Mouse (Mus musculus): ENCODE data around the gene Akap6. TPM values are rescaled to one million over a fixed set of nuclear protein-coding genes. Genes with fewer than 3 reads are reported as not detected.

Akap6 gene
- polyA plus RNA-seq (2012; fragmentation: generic; extraction: Trizol), result 6.6 TPM

GRCm38 (mm10) chr12:52699146-52699545, at the start of gene Akap6:
Gene Akap6, plus strand, starts transcription at chr12:52699383.
- H3K36me3 ChIP-seq (ENCODE audit: control insufficient read depth, insufficient read depth), result no peaks in the 10 kb centered on the region
- TF ChIP-seq TCF12 (IDR thresholded peaks at IDR 0.05; ENCODE audit: insufficient read depth, poor library complexity, severe bottlenecking) (no peak), TCF3 (IDR thresholded peaks at IDR 0.05; ENCODE audit: insufficient read length, low read depth) (no peak), MAX (IDR thresholded peaks at IDR 0.05; ENCODE audit: low read depth) (no peak), REST (IDR thresholded peaks at IDR 0.05; ENCODE audit: insufficient read depth, insufficient read length) (no peak), SRF (IDR thresholded peaks at IDR 0.05; ENCODE audit: control insufficient read depth, insufficient read length, low read depth) (no peak), MYOD1 (IDR thresholded peaks at IDR 0.05; ENCODE audit: control insufficient read depth in 1 of 3, insufficient read length in 2 of 3, low read depth in 2 of 3) (no peak), POLR2AphosphoS2 (IDR thresholded peaks at IDR 0.05; ENCODE audit: insufficient read length, low read depth) (no peak), E2F4 (IDR thresholded peaks at IDR 0.05; ENCODE audit: insufficient read depth) (no peak), CEBPB (IDR thresholded peaks at IDR 0.05; ENCODE audit: insufficient read depth, poor library complexity, severe bottlenecking) (no peak), USF1 (IDR thresholded peaks at IDR 0.05; ENCODE audit: low read depth) (no peak), MYOG (IDR thresholded peaks at IDR 0.05; ENCODE audit: control insufficient read depth in 1 of 3, insufficient read depth in 1 of 3, insufficient read length in 2 of 3, low read depth in 2 of 3) (no peak), POLR2A (IDR thresholded peaks at IDR 0.05; ENCODE audit: insufficient read length, low read depth) (no peak)
- no peak within 1 kb of the TSS for H3K4me3 ChIP-seq
- no peak within 1 kb of the TSS for H3ac ChIP-seq (ENCODE audit: control insufficient read depth, insufficient read length)
- no peak within 1 kb of the TSS for H3K4me2 ChIP-seq (ENCODE audit: low read depth)
- H3K79me2 ChIP-seq (ENCODE audit: control insufficient read depth, insufficient read depth), result no peaks in the 10 kb centered on the region
- no peaks in the 10 kb centered on the region for H3K27me3 ChIP-seq (ENCODE audit: control insufficient read depth, insufficient read depth, insufficient read length)

- Histone ChIP-seq H3K4me2 (ENCODE audit: low read depth) (no peak overlapping the region), H3ac (ENCODE audit: control insufficient read depth, insufficient read length) (no peak overlapping the region), H3K4me3 (no peak overlapping the region), H3K79me2 (ENCODE audit: control insufficient read depth, insufficient read depth) (no peaks in the 10 kb centered on the region), H3K27me3 (ENCODE audit: control insufficient read depth, insufficient read depth, insufficient read length) (no peaks in the 10 kb centered on the region), H3K36me3 (ENCODE audit: control insufficient read depth, insufficient read depth) (no peaks in the 10 kb centered on the region)
- TF ChIP-seq POLR2A (IDR thresholded peaks at IDR 0.05; ENCODE audit: insufficient read length, low read depth) (no peak), POLR2AphosphoS2 (IDR thresholded peaks at IDR 0.05; ENCODE audit: insufficient read length, low read depth) (no peak), MYOD1 (IDR thresholded peaks at IDR 0.05; ENCODE audit: control insufficient read depth in 1 of 3, insufficient read length in 2 of 3, low read depth in 2 of 3) (no peak), MAX (IDR thresholded peaks at IDR 0.05; ENCODE audit: low read depth) (no peak), CEBPB (IDR thresholded peaks at IDR 0.05; ENCODE audit: insufficient read depth, poor library complexity, severe bottlenecking) (no peak), TCF12 (IDR thresholded peaks at IDR 0.05; ENCODE audit: insufficient read depth, poor library complexity, severe bottlenecking) (no peak), USF1 (IDR thresholded peaks at IDR 0.05; ENCODE audit: low read depth) (no peak), E2F4 (IDR thresholded peaks at IDR 0.05; ENCODE audit: insufficient read depth) (no peak), SRF (IDR thresholded peaks at IDR 0.05; ENCODE audit: control insufficient read depth, insufficient read length, low read depth) (no peak), TCF3 (IDR thresholded peaks at IDR 0.05; ENCODE audit: insufficient read length, low read depth) (no peak), REST (IDR thresholded peaks at IDR 0.05; ENCODE audit: insufficient read depth, insufficient read length) (no peak)
These were observed 36.0 kb upstream of the Akap6 start for GRCm38 (mm10) chr12:52662907-52663790.

GRCm38 (mm10) chr12:52664944-52665343, 34.2 kb upstream of the Akap6 start:
- Histone ChIP-seq H3K4me3 (no peak overlapping the region), H3K27me3 (ENCODE audit: control insufficient read depth, insufficient read depth, insufficient read length) (no peaks in the 10 kb centered on the region), H3ac (ENCODE audit: control insufficient read depth, insufficient read length) (no peak overlapping the region), H3K4me2 (ENCODE audit: low read depth) (no peak overlapping the region), H3K36me3 (ENCODE audit: control insufficient read depth, insufficient read depth) (no peaks in the 10 kb centered on the region), H3K79me2 (ENCODE audit: control insufficient read depth, insufficient read depth) (no peaks in the 10 kb centered on the region)
- TF ChIP-seq REST (IDR thresholded peaks at IDR 0.05; ENCODE audit: insufficient read depth, insufficient read length), result no peak
- TF ChIP-seq USF1 (IDR thresholded peaks at IDR 0.05; ENCODE audit: low read depth), result no peak
- TF ChIP-seq SRF (IDR thresholded peaks at IDR 0.05; ENCODE audit: control insufficient read depth, insufficient read length, low read depth), result no peak
- TF ChIP-seq TCF12 (IDR thresholded peaks at IDR 0.05; ENCODE audit: insufficient read depth, poor library complexity, severe bottlenecking), result no peak

- Histone ChIP-seq H3K4me3 (no peak overlapping the region), H3K4me2 (ENCODE audit: low read depth) (peak overlapping the region; percentile 63), H3ac (ENCODE audit: control insufficient read depth, insufficient read length) (no peak overlapping the region), H3K27me3 (ENCODE audit: control insufficient read depth, insufficient read depth, insufficient read length) (no peaks in the 10 kb centered on the region), H3K36me3 (ENCODE audit: control insufficient read depth, insufficient read depth) (no peaks in the 10 kb centered on the region), H3K79me2 (ENCODE audit: control insufficient read depth, insufficient read depth) (no peaks in the 10 kb centered on the region)
- TF ChIP-seq POLR2A (IDR thresholded peaks at IDR 0.05; ENCODE audit: insufficient read length, low read depth), result no peak
- no peak for TF ChIP-seq REST (IDR thresholded peaks at IDR 0.05; ENCODE audit: insufficient read depth, insufficient read length)
- no peak for TF ChIP-seq MAX (IDR thresholded peaks at IDR 0.05; ENCODE audit: low read depth)
- TF ChIP-seq SRF (IDR thresholded peaks at IDR 0.05; ENCODE audit: control insufficient read depth, insufficient read length, low read depth), result peak; percentile 25
- no peak for TF ChIP-seq CEBPB (IDR thresholded peaks at IDR 0.05; ENCODE audit: insufficient read depth, poor library complexity, severe bottlenecking)
- TF ChIP-seq MYOD1 (IDR thresholded peaks at IDR 0.05; ENCODE audit: control insufficient read depth in 1 of 3, insufficient read length in 2 of 3, low read depth in 2 of 3), result peak; percentile 55 to 90 (median 87)
- no peak for TF ChIP-seq E2F4 (IDR thresholded peaks at IDR 0.05; ENCODE audit: insufficient read depth)
- peak; percentile 44 for TF ChIP-seq TCF3 (IDR thresholded peaks at IDR 0.05; ENCODE audit: insufficient read length, low read depth)
- TF ChIP-seq MYOG (IDR thresholded peaks at IDR 0.05; ENCODE audit: control insufficient read depth in 1 of 3, insufficient read depth in 1 of 3, insufficient read length in 2 of 3, low read depth in 2 of 3), result peak; percentile 61 to 87 (median 74)
- TF ChIP-seq POLR2AphosphoS2 (IDR thresholded peaks at IDR 0.05; ENCODE audit: insufficient read length, low read depth), result no peak
- TF ChIP-seq TCF12 (IDR thresholded peaks at IDR 0.05; ENCODE audit: insufficient read depth, poor library complexity, severe bottlenecking), result peak; percentile 44
- TF ChIP-seq USF1 (IDR thresholded peaks at IDR 0.05; ENCODE audit: low read depth), result no peak
These were observed 27.7 kb upstream of the Akap6 start for GRCm38 (mm10) chr12:52671436-52671835.

Data from myocyte (in vitro differentiated cells).